Mouse (Mus musculus): ENCODE data around the gene Gm21970. TPM values are rescaled to one million over a fixed set of nuclear protein-coding genes. Genes with fewer than 3 reads are reported as not detected.
"Not testable (repeated sequence)": the region's sequence is repeated elsewhere in the genome, so short reads cannot be mapped to it uniquely, and the experiment has no call there.

The Gm21970 gene
- total and polyA plus RNA-seq, 3 experiments = 0.69 TPM; not detected in 2

- DNase-seq = not testable (repeated sequence)
These were observed 47.1 kb downstream of the Gm21970 start for GRCm38 (mm10) chr16:91438599-91438998.

- DNase-seq = peak; percentile 78
These were observed 49.8 kb downstream of the Gm21970 start for GRCm38 (mm10) chr16:91441366-91441765.

GRCm38 (mm10) chr16:91441811-91442240, 50.3 kb downstream of the Gm21970 start:
- DNase-seq = no peak

GRCm38 (mm10) chr16:91442446-91442845, 50.9 kb downstream of the Gm21970 start:
- DNase-seq = no peak

GRCm38 (mm10) chr16:91443211-91443611, 51.7 kb downstream of the Gm21970 start:
- DNase-seq = no peak

GRCm38 (mm10) chr16:91444847-91445246, 53.3 kb downstream of the Gm21970 start:
- DNase-seq = no peak

- DNase-seq = no peak
These were observed 54.0 kb downstream of the Gm21970 start for GRCm38 (mm10) chr16:91445566-91445965.

- DNase-seq = no peak
These were observed 55.4 kb downstream of the Gm21970 start for GRCm38 (mm10) chr16:91446778-91447511.

- no peak for DNase-seq
These were observed 56.0 kb downstream of the Gm21970 start for GRCm38 (mm10) chr16:91447512-91447900.

- no peak for DNase-seq
These were observed 56.6 kb downstream of the Gm21970 start for GRCm38 (mm10) chr16:91448088-91448487.

- no peak for DNase-seq
These were observed 57.4 kb downstream of the Gm21970 start for GRCm38 (mm10) chr16:91448895-91449294.

- no peak for DNase-seq
These were observed 58.9 kb downstream of the Gm21970 start for GRCm38 (mm10) chr16:91450137-91451064.

GRCm38 (mm10) chr16:91451949-91452348, 60.4 kb downstream of the Gm21970 start:
- DNase-seq = no peak

GRCm38 (mm10) chr16:91452363-91452896, 60.9 kb downstream of the Gm21970 start:
- peak; percentile 82 for DNase-seq

- DNase-seq = no peak
These were observed 64.3 kb downstream of the Gm21970 start for GRCm38 (mm10) chr16:91455868-91456267.

- DNase-seq = no peak
These were observed 66.8 kb downstream of the Gm21970 start for GRCm38 (mm10) chr16:91458301-91458746.

GRCm38 (mm10) chr16:91458976-91459375, 67.5 kb downstream of the Gm21970 start:
- DNase-seq = peak; percentile 51

- no peak for DNase-seq
These were observed 67.9 kb downstream of the Gm21970 start for GRCm38 (mm10) chr16:91459396-91459795.

GRCm38 (mm10) chr16:91459841-91460370, 68.4 kb downstream of the Gm21970 start:
- DNase-seq = no peak

GRCm38 (mm10) chr16:91461066-91461638, 69.6 kb downstream of the Gm21970 start:
- no peak for DNase-seq

- no peak for DNase-seq
These were observed 70.3 kb downstream of the Gm21970 start for GRCm38 (mm10) chr16:91461773-91462181.

GRCm38 (mm10) chr16:91462644-91463043, 71.1 kb downstream of the Gm21970 start:
- peak; percentile 41 for DNase-seq

All from adrenal gland, adult 2 months (tissue).